Mouse (Mus musculus): ENCODE measurements around the gene Kansl1. TPM values are rescaled to one million over a fixed set of nuclear protein-coding genes. Genes with fewer than 3 reads are reported as not detected.

Gene Kansl1
- total and polyA plus RNA-seq, 3 experiments: 31.7 to 143 (median 100) TPM

DNA sequence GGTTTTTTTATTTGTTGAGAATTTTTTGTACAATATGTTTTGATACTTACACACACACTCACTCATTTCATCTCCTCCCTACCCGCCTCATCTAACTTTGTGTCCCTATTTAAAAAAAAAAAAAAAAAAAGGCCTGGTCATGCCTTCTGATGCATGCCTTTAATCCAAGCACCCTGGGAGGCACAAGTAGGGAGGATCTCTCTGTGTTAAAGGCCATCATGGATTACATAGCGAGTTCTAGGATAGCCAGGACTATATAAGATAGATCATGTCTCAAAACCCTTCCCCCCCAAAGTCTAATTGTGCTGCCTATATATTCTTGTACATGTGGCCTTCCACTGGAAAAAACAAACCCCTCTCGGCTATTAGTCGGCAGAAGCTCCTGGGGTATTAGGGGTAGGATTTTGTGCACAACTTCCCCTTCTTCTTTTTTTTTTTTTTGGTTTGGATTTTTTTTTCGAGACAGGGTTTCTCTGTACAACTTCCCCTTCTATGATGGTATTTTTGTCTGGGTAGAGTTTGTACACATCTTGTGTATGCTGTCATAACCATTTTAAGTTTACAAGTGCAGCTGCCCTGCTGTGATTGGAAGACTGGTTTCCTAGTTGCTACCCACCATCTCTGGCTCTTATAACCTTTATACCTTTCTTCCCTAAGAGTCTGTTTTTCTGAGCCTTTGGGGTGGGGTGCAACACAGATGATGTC is 101.0 kb downstream of the Kansl1 start:
- H3K4me3 ChIP-seq (ENCODE audit: low read depth, low read length): no peak overlapping the region
- peaks cover 57% of the 10 kb centered on the region for H3K36me3 ChIP-seq (replicated peaks)
- no peaks in the 10 kb centered on the region for H3K27me3 ChIP-seq (ENCODE audit: insufficient read depth, low read length)
- TF ChIP-seq GATA2 (IDR thresholded peaks at IDR 0.05; ENCODE audit: borderline replicate concordance, low read depth, low read length): no peak
- TF ChIP-seq CTCF (IDR thresholded peaks at IDR 0.05; ENCODE audit: low read depth, low read length): no peak
- no peak for TF ChIP-seq GATA1 (IDR thresholded peaks at IDR 0.05; ENCODE audit: borderline replicate concordance, low read length)
- peaks cover 36% of the 10 kb centered on the region for H3K4me1 ChIP-seq (ENCODE audit: insufficient read depth, low read depth, low read length)
- H3K9me3 ChIP-seq (replicated peaks): no peaks in the 10 kb centered on the region
- ATAC-seq (ENCODE audit: extremely low read depth, insufficient number of reproducible peaks, low FRiP score, poor library complexity, severe bottlenecking) (no peak; the same call in 1 of the 2 replicates), DNase-seq (ENCODE audit: low spot score) (no peak)

GRCm38 (mm10) chr11:104363823-104364600 is 104.6 kb downstream of the Kansl1 start:
- peaks cover 43% of the 10 kb centered on the region for H3K36me3 ChIP-seq (replicated peaks)
- no peak overlapping the region for H3K4me3 ChIP-seq (ENCODE audit: low read depth, low read length)
- no peak for DNase-seq (ENCODE audit: low spot score)
- no peaks in the 10 kb centered on the region for H3K27me3 ChIP-seq (ENCODE audit: insufficient read depth, low read length)
- no peaks in the 10 kb centered on the region for H3K9me3 ChIP-seq (replicated peaks)
- no peak for TF ChIP-seq CTCF (IDR thresholded peaks at IDR 0.05; ENCODE audit: low read depth, low read length)
- TF ChIP-seq POLR2AphosphoS5 (IDR thresholded peaks at IDR 0.05; ENCODE audit: insufficient replicate concordance, low read depth, low read length): no peak
- no peak for TF ChIP-seq GATA1 (IDR thresholded peaks at IDR 0.05; ENCODE audit: borderline replicate concordance, low read length)
- no peak for TF ChIP-seq TAL1 (conservative IDR thresholded peaks at IDR 0.05; ENCODE audit: low read depth, low read length)
- no peak for TF ChIP-seq GATA2 (IDR thresholded peaks at IDR 0.05; ENCODE audit: borderline replicate concordance, low read depth, low read length)
- peaks cover 53% of the 10 kb centered on the region for H3K4me1 ChIP-seq (ENCODE audit: insufficient read depth, low read depth, low read length)
- ATAC-seq (ENCODE audit: extremely low read depth, insufficient number of reproducible peaks, low FRiP score, poor library complexity, severe bottlenecking): no peak

DNA sequence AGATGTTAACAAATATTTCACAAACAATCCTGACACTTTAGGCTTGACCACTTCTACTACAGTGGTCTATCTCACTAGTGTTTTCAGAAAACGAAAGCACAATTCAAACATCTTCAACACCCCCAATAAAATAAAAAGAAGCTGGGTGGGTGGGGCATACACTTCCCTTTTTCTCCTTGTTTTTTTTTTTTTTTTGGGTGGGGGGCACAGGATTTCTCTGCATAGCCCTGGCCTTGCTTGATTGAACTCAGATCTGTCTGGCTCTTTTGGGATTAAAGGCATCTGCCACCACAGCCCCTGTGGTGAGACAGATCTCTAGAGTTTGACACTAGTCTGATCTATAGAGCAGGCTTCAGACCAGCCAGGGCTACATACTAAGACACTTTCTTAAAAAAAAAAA is 106.0 kb downstream of the Kansl1 start:
- DNase-seq (ENCODE audit: low spot score) (no peak), ATAC-seq (ENCODE audit: extremely low read depth, insufficient number of reproducible peaks, low FRiP score, poor library complexity, severe bottlenecking) (no peak)
- peaks cover 43% of the 10 kb centered on the region for H3K4me1 ChIP-seq (ENCODE audit: insufficient read depth, low read depth, low read length)
- peaks cover 39% of the 10 kb centered on the region for H3K36me3 ChIP-seq (replicated peaks)
- TF ChIP-seq POLR2AphosphoS5 (IDR thresholded peaks at IDR 0.05; ENCODE audit: insufficient replicate concordance, low read depth, low read length) (no peak), CTCF (IDR thresholded peaks at IDR 0.05; ENCODE audit: low read depth, low read length) (no peak), GATA2 (IDR thresholded peaks at IDR 0.05; ENCODE audit: borderline replicate concordance, low read depth, low read length) (no peak), TAL1 (conservative IDR thresholded peaks at IDR 0.05; ENCODE audit: low read depth, low read length) (no peak), GATA1 (IDR thresholded peaks at IDR 0.05; ENCODE audit: borderline replicate concordance, low read length) (no peak)
- H3K4me3 ChIP-seq (ENCODE audit: low read depth, low read length): peak overlapping the region; percentile 45; the same call in 1 of the 2 replicates
- H3K27me3 ChIP-seq (ENCODE audit: insufficient read depth, low read length): no peaks in the 10 kb centered on the region
- no peaks in the 10 kb centered on the region for H3K9me3 ChIP-seq (replicated peaks)

GRCm38 (mm10) chr11:104361790-104362189 is 106.9 kb downstream of the Kansl1 start:
- Histone ChIP-seq H3K4me1 (ENCODE audit: insufficient read depth, low read depth, low read length) (peaks cover 38% of the 10 kb centered on the region), H3K9me3 (replicated peaks) (no peaks in the 10 kb centered on the region), H3K27me3 (ENCODE audit: insufficient read depth, low read length) (no peaks in the 10 kb centered on the region), H3K4me3 (ENCODE audit: low read depth, low read length) (no peak overlapping the region), H3K36me3 (replicated peaks) (peaks cover 43% of the 10 kb centered on the region)
- ATAC-seq (ENCODE audit: extremely low read depth, insufficient number of reproducible peaks, low FRiP score, poor library complexity, severe bottlenecking): peak; percentile 70
- no peak for TF ChIP-seq POLR2AphosphoS5 (IDR thresholded peaks at IDR 0.05; ENCODE audit: insufficient replicate concordance, low read depth, low read length)
- no peak for TF ChIP-seq CTCF (IDR thresholded peaks at IDR 0.05; ENCODE audit: low read depth, low read length)
- TF ChIP-seq GATA2 (IDR thresholded peaks at IDR 0.05; ENCODE audit: borderline replicate concordance, low read depth, low read length): no peak
- no peak for TF ChIP-seq GATA1 (IDR thresholded peaks at IDR 0.05; ENCODE audit: borderline replicate concordance, low read length)
- TF ChIP-seq TAL1 (conservative IDR thresholded peaks at IDR 0.05; ENCODE audit: low read depth, low read length): no peak
- DNase-seq (ENCODE audit: low spot score): peak; percentile 14

- no peak for ATAC-seq (ENCODE audit: extremely low read depth, insufficient number of reproducible peaks, low FRiP score, poor library complexity, severe bottlenecking)
- peaks cover 3% of the 10 kb centered on the region; the same call in 1 of the 2 replicates for H3K4me1 ChIP-seq (ENCODE audit: insufficient read depth, low read depth, low read length)
- peaks cover 81% of the 10 kb centered on the region for H3K36me3 ChIP-seq (replicated peaks)
- H3K9me3 ChIP-seq (replicated peaks): no peaks in the 10 kb centered on the region
- no peak overlapping the region for H3K4me3 ChIP-seq (ENCODE audit: low read depth, low read length)
- DNase-seq (ENCODE audit: low spot score): no peak
- TF ChIP-seq CTCF (IDR thresholded peaks at IDR 0.05; ENCODE audit: low read depth, low read length): 0 out of 2 replicates have a peak, but pooled peaks have one; percentile 5
- TF ChIP-seq GATA2 (IDR thresholded peaks at IDR 0.05; ENCODE audit: borderline replicate concordance, low read depth, low read length): no peak
- H3K27me3 ChIP-seq (ENCODE audit: insufficient read depth, low read length): no peaks in the 10 kb centered on the region
Measured at GRCm38 (mm10) chr11:104346931-104347330, 121.7 kb downstream of the Kansl1 start.

- no peak for ATAC-seq (ENCODE audit: extremely low read depth, insufficient number of reproducible peaks, low FRiP score, poor library complexity, severe bottlenecking)
- no peaks in the 10 kb centered on the region for H3K9me3 ChIP-seq (replicated peaks)
- peaks cover 5% of the 10 kb centered on the region; the same call in 1 of the 2 replicates for H3K4me1 ChIP-seq (ENCODE audit: insufficient read depth, low read depth, low read length)
- no peaks in the 10 kb centered on the region for H3K27me3 ChIP-seq (ENCODE audit: insufficient read depth, low read length)
- TF ChIP-seq GATA2 (IDR thresholded peaks at IDR 0.05; ENCODE audit: borderline replicate concordance, low read depth, low read length) (no peak), TAL1 (conservative IDR thresholded peaks at IDR 0.05; ENCODE audit: low read depth, low read length) (no peak), CTCF (IDR thresholded peaks at IDR 0.05; ENCODE audit: low read depth, low read length) (no peak), GATA1 (IDR thresholded peaks at IDR 0.05; ENCODE audit: borderline replicate concordance, low read length) (no peak), POLR2AphosphoS5 (IDR thresholded peaks at IDR 0.05; ENCODE audit: insufficient replicate concordance, low read depth, low read length) (no peak)
- no peak for DNase-seq (ENCODE audit: low spot score)
- H3K4me3 ChIP-seq (ENCODE audit: low read depth, low read length): no peak overlapping the region
- peaks cover 90% of the 10 kb centered on the region for H3K36me3 ChIP-seq (replicated peaks)
Measured at GRCm38 (mm10) chr11:104334946-104335345, 133.7 kb downstream of the Kansl1 start.
